Mouse (Mus musculus) layer of hippocampus, adult 18-20 months (tissue): ENCODE results near the gene Pbld1. TPM values are rescaled to one million over a fixed set of nuclear protein-coding genes. Genes with fewer than 3 reads are reported as not detected.
"Not testable (repeated sequence)": the region's sequence is repeated elsewhere in the genome, so short reads cannot be mapped to it uniquely, and the experiment has no call there.

Experiments used
- DNase-seq, 2 experiments: peaks; one replicate each; pipeline ENCODE4 v3.0.0; 2022; ENCODE audit warnings: low spot score in 2 of 2
- total RNA-seq, 2 experiments: library from RNA; stranded (reverse); gene quantifications; 2 replicates each; pipeline ENCODE4 v1.2.3; 2021

Gene Pbld1
- total RNA-seq, 2 experiments from 2014 or later = 0.35 to 0.43 TPM

- no peak for DNase-seq
Observed at GRCm38 (mm10) chr10:63039867-63040628, 19.9 kb upstream of the Pbld1 start.

DNA sequence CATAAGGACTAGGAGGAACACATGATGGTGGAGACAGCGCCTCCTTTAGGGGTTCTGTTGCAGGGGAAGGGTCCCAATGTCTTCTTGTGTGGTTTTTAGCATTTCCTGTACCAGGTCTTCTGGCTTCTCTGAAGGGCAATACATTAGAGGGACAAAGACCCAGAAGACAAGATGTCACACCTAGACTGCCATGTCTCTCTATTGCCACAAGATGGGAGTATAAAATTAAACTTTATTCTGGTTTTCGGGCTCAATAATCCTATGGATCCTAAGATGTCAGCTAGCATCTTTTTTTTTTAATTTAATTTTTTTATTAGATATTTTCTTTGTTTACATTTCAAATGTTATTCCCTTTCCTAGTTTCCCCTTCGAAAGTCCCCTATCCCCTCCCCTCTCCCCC, 16.8 kb upstream of the Pbld1 start:
- no peak for DNase-seq

- no peak for DNase-seq
Observed at GRCm38 (mm10) chr10:63047751-63048150, 12.2 kb upstream of the Pbld1 start.

GRCm38 (mm10) chr10:63049106-63049505, 10.9 kb upstream of the Pbld1 start:
- DNase-seq = no peak

DNA sequence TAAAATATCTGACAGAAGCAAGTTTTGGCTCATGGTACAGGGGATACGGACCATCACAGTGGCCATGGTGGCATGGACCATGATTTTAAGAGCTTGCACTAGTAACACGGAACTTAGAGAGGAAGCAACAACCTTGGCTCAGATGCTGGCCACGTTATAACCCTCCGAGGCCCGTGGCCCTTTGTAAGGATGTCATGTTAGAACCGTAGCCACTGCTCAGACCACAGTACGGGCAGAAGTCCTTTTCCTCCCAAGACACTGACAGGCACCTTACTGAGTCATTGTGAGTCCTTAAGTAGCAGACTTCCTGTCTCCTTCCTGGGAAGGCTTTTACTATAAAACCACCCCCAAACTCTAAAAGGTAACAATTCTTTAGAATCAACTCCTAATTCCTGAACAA, 8.7 kb upstream of the Pbld1 start:
- DNase-seq = no peak

DNA sequence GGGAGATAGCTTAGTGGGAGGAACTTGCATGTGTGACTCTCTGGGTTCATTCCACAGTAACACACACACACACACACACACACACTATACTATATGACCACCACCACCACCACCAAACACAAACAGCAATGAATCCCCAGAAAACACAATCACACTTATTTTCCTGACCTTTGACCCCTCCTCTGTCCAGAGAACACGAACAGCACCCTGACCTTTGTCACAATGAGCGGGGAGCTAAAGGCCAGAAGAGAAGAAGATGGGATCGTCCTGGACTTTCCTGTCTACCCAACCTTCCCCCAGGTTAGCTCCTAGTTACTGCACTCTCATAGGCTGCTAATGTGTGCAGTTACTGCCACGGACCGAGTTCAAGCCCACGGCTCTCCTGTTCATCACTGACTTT, 8.0 kb upstream of the Pbld1 start:
- DNase-seq = no peak

DNA sequence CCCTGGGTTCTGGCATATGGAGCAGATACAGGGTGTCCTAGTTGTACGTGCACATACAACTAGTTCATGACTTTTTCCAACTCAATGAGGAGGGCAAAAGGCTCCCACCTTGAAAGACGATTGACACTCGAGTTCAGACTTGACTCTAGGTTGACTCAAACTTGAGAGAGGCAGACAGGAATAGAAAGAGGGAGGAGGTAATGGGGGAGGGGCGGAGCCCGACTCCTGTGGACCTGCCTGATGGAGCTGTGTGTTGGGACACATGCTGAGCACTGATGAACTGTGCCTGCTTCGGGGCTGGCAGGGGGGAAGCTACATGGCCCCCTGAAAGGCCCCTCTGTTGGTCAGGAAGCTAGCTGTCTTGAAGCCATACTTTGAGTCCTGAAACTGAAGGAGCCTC, 7.0 kb upstream of the Pbld1 start:
- no peak for DNase-seq

GRCm38 (mm10) chr10:63054071-63054470, 5.9 kb upstream of the Pbld1 start:
- DNase-seq = not testable (repeated sequence)

DNA sequence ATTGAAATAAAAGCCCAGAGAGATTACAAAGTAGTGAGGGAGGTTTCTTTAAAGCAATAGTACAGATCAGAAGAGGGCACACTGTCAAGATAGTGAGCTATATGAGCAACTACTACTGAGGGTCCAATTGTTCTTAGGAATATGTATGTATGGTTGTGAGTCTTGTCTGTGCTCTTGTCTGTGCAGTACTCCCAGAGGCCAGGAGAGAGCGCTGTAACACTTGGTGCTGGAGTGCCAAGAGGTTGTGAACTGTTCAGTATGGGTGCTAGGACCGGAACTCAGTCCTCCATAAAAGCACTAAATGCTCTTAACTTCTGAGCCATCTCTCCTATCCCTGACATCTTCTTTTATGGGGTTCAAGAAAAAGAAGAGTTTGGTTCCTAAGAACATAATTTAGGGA, 5.4 kb upstream of the Pbld1 start:
- no peak for DNase-seq

DNA sequence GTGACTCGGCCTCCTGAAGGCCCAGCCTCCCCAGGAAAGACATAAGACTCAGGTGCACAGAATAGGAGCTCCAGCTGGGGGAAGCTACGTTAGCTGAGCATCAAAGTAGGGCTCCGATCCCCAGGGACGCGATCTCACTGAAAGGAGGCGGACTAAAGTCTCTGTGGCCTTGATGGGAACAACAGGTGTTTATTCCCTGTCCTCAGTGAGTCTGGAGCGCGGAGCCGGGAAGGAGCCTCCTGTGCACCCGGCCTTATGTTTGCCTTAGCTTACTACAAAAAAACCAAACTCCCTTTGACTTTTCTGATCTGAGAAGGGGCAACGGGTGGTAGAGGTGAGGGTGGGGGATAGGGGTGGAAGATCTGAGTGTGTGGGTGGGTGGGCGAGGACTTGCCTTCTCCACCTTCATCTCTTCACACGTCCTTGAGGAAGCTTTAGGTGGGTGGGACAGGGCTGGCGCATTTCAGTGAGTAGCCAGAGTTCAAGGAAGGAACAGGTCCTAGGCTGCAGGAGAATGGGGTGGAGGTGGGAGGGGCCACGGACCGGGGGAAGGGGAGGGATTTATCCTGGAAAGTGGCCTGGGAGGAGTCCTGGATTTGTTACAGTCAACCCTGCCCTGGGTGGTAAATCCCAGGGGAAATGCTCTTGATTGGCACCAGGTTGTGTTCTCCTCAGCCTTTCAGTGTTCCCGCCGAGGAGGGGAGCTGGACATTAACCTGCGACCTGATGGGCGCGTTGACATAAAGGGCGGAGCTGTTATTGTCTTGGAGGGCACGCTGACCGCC, 2.8 kb upstream of the Pbld1 start:
- DNase-seq = no peak

- no peak for DNase-seq
Observed at GRCm38 (mm10) chr10:63060406-63060805, 444 bp downstream of the Pbld1 start.

DNA sequence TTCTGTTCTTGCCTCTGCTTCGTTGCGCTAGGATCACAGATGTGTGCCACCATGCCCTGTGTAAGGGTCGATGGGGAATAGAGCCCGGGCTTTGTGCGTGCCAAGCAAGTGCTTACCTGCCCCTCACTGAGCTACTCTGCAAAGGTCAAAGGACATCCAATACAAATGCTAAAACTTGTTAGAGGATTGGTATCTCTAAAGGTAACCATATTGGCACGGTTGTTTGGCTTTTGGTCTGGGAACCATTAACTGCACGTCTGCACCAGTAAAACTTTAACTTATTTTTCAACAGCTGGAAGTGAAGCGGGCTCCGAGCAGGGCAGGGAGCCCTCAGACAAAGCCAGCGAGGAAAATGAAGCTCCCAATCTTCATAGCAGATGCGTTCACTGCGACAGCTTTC, 1.3 kb downstream of the Pbld1 start:
- no peak for DNase-seq

- DNase-seq = no peak
Observed at GRCm38 (mm10) chr10:63062696-63063095, 2.7 kb downstream of the Pbld1 start.

- DNase-seq = no peak
Observed at GRCm38 (mm10) chr10:63063365-63063764, 3.4 kb downstream of the Pbld1 start.

DNA sequence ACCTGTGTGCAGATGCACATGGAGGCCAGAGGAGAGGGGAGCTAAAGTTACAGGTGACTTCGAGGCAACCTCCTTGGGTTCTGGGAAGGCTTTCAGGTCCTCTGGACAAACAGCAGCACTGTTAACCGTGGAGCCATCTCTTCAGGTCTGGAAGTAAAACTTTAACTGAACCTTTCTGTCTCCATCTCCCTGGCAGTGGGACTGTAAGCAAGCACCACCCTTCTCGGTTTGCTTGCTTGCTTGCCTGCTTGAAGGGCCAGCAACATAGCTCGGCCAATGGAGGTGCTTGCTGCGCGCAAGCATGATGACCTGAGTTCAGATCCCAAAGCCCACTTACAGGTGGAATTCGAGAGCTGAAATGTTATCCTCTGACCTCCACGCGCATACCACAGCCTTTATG, 4.6 kb downstream of the Pbld1 start:
- no peak for DNase-seq

GRCm38 (mm10) chr10:63065561-63065960, 5.6 kb downstream of the Pbld1 start:
- DNase-seq = no peak

GRCm38 (mm10) chr10:63065988-63066387, 6.0 kb downstream of the Pbld1 start:
- DNase-seq = peak; percentile 62 to 87

GRCm38 (mm10) chr10:63086304-63086703, 26.3 kb downstream of the Pbld1 start:
- no peak for DNase-seq

- peak in 1 of 2 experiments; percentile 11 for DNase-seq
Observed at GRCm38 (mm10) chr10:63089103-63089757, 29.3 kb downstream of the Pbld1 start.

- DNase-seq = peak in 1 of 2 experiments; percentile 11
Observed at GRCm38 (mm10) chr10:63089758-63090571, 30.0 kb downstream of the Pbld1 start.

DNA sequence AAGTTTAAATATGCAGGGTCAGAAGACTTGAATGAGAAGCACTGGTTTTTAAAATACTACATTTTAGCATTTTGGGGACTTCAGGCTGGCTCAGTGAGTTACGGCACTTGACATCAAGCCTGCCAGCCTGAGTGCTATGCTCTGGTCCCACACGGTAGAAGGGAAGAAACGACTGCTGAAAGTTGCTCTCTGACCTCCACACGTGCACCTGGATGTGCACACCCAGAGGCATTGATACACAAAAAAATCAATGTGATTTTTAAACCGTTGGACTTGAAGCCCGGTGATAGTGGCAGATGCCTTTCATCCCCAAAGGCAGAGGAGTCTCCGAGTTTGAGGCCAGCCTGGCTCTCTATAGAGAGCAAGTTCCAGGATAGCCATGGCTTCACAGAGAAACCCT, 32.0 kb downstream of the Pbld1 start:
- no peak for DNase-seq
